Mouse (Mus musculus) spleen, embryonic (tissue): ENCODE results near the gene Fbxo24.

Experiments used
- CTCF ChIA-PET: fragments of 350-600 bp; sonication (Branson Sonifier 250); formaldehyde crosslinking; loops from one replicate; lab custom pipeline; 2022; lab: Charles Lee

Fbxo24 gene

GRCm38 (mm10) chr5:137608654-137609190, 20.1 kb downstream of the Fbxo24 start:
- CTCF ChIA-PET, result no interaction called here

- CTCF ChIA-PET, result no interaction called here
Measured at GRCm38 (mm10) chr5:137607860-137608653, 20.7 kb downstream of the Fbxo24 start.

GRCm38 (mm10) chr5:137601365-137601729, 27.5 kb downstream of the Fbxo24 start:
- CTCF ChIA-PET, result no interaction called here

GRCm38 (mm10) chr5:137600619-137601364, 28.0 kb downstream of the Fbxo24 start, which contains the start of gene Mospd3:
Gene Mospd3 (minus strand): TSS chr5:137601058.
- CTCF ChIA-PET, result interaction anchor here (0.5 to 0.6 kb wide), 2 partner anchors 33 to 83 kb away, joined by 5 to 10 read pairs; no protein-coding TSS in a partner anchor

- CTCF ChIA-PET, result interaction anchor here (0.5 to 0.6 kb wide), 4 partner anchors 32 to 190 kb away, joined by 3 to 10 read pairs (median 4); no protein-coding TSS in a partner anchor
Measured at GRCm38 (mm10) chr5:137600281-137600618, 28.6 kb downstream of the Fbxo24 start.

GRCm38 (mm10) chr5:137599600-137599999, 29.2 kb downstream of the Fbxo24 start:
- CTCF ChIA-PET, result interaction anchor here (0.5 to 0.6 kb wide), 2 partner anchors 58 to 191 kb away, joined by 3 read pairs; no protein-coding TSS in a partner anchor

- CTCF ChIA-PET, result interaction anchor here (0.6 kb wide), 1 partner anchor 40 kb away, joined by 16 read pairs; no protein-coding TSS in a partner anchor
Measured at GRCm38 (mm10) chr5:137598100-137598826, 30.5 kb downstream of the Fbxo24 start.

GRCm38 (mm10) chr5:137597625-137598024, 31.2 kb downstream of the Fbxo24 start:
- CTCF ChIA-PET, result no interaction called here

- CTCF ChIA-PET, result interaction anchor here (0.6 kb wide), 1 partner anchor 668 kb away, joined by 3 read pairs; no protein-coding TSS in a partner anchor
Measured at GRCm38 (mm10) chr5:137596601-137597261, 32.1 kb downstream of the Fbxo24 start.

- CTCF ChIA-PET, result interaction anchor here (0.6 kb wide), 1 partner anchor 667 kb away, joined by 3 read pairs; no protein-coding TSS in a partner anchor
Measured at GRCm38 (mm10) chr5:137595921-137596320, 32.9 kb downstream of the Fbxo24 start.

- CTCF ChIA-PET, result no interaction called here
Measured at GRCm38 (mm10) chr5:137590507-137590906, 38.3 kb downstream of the Fbxo24 start.

GRCm38 (mm10) chr5:137584976-137585375, 43.8 kb downstream of the Fbxo24 start:
- CTCF ChIA-PET, result interaction anchor here (0.6 kb wide), 1 partner anchor 69 kb away, joined by 4 read pairs; no protein-coding TSS in a partner anchor

GRCm38 (mm10) chr5:137583670-137584169, 45.1 kb downstream of the Fbxo24 start:
- CTCF ChIA-PET, result no interaction called here

- CTCF ChIA-PET, result no interaction called here
Measured at GRCm38 (mm10) chr5:137582702-137583101, 46.1 kb downstream of the Fbxo24 start.

- CTCF ChIA-PET, result no interaction called here
Measured at GRCm38 (mm10) chr5:137580246-137580645, 48.6 kb downstream of the Fbxo24 start.

GRCm38 (mm10) chr5:137574470-137574901, 54.3 kb downstream of the Fbxo24 start:
- CTCF ChIA-PET, result no interaction called here

- CTCF ChIA-PET, result no interaction called here
Measured at GRCm38 (mm10) chr5:137570691-137571586, 57.9 kb downstream of the Fbxo24 start.

- CTCF ChIA-PET, result no interaction called here
Measured at GRCm38 (mm10) chr5:137570181-137570580, 58.6 kb downstream of the Fbxo24 start.

GRCm38 (mm10) chr5:137569665-137570064, 59.1 kb downstream of the Fbxo24 start, which contains the start of gene Tfr2:
Gene Tfr2 (plus strand): TSS chr5:137569840.
- CTCF ChIA-PET, result interaction anchor here (0.7 kb wide), 1 partner anchor 83 kb away, joined by 3 read pairs; no protein-coding TSS in a partner anchor
